In genomic region chr1:91541042-91541592, GRCm38 (mm10) we compare ENCODE assay signal across 8 mouse cellular contexts. TPM values are rescaled to one million over a fixed set of nuclear protein-coding genes. Genes with fewer than 3 reads are reported as not detected.
DNase-seq lines count a peak whose midpoint lies in the region; ATAC-seq and TF ChIP-seq lines count a peak whose summit lies in the region.

No protein-coding gene starts in this region.

- peaks cover 2 to 18% of the 10 kb centered on the region in 2 experiments for H3K36me3 ChIP-seq in CH12.LX (replicated peaks in 1 of 2; ENCODE audit: control insufficient read depth in 1 of 2, insufficient read depth in 1 of 2, low read length in 1 of 2)
- H3K36me3 ChIP-seq in heart, embryonic 14.5 days (ENCODE audit: control insufficient read depth, insufficient read depth, low read length): peaks cover 16% of the 10 kb centered on the region
- H3K36me3 ChIP-seq in liver, embryonic 13.5 days: peaks cover 21% of the 10 kb centered on the region
- no peaks in the 10 kb centered on the region; the same call in 1 of the 2 replicates for H3K36me3 ChIP-seq in spleen, adult 2 months (ENCODE audit: control insufficient read depth, insufficient read depth, low read length)

- H3K9me3 ChIP-seq in CH12.LX (replicated peaks; ENCODE audit: low read length): no peaks in the 10 kb centered on the region
- H3K9me3 ChIP-seq in heart, embryonic 14.5 days (ENCODE audit: control insufficient read depth, low read length): no peaks in the 10 kb centered on the region
- H3K9me3 ChIP-seq in liver, embryonic 13.5 days (replicated peaks): no peaks in the 10 kb centered on the region

- H3K79me2 ChIP-seq in CH12.LX (replicated peaks; ENCODE audit: control insufficient read depth, extremely low read depth, insufficient read depth, poor library complexity, severe bottlenecking): no peaks in the 10 kb centered on the region

- in situ Hi-C loops in CH12.LX (cut with MboI; ENCODE audit: low pct_ligation_motif_present, low pct_unique_long_range_greater_than_20kb, low sequenced_read_pairs): no loop called here

- H3K4me2 ChIP-seq in CH12.LX (ENCODE audit: insufficient read depth, low read depth, poor library complexity, severe bottlenecking): peak overlapping the region; percentile 86
- H3K4me2 ChIP-seq in heart, embryonic 14.5 days (ENCODE audit: low read length): peak overlapping the region; percentile 80
- H3K4me2 ChIP-seq in liver, embryonic 13.5 days: peak overlapping the region; percentile 96

- TF ChIP-seq POLR2A in CH12.LX (IDR thresholded peaks at IDR 0.05; ENCODE audit: low read depth, low read length): no peak
- TF ChIP-seq POLR2A in spleen, adult 2 months (IDR thresholded peaks at IDR 0.05; ENCODE audit: low read depth, low read length): no peak

- ATAC-seq in heart, embryonic 14.5 days (ENCODE audit: insufficient number of reproducible peaks, insufficient read depth, low FRiP score, low read depth): no peak; the same call in none of the 2 replicates
- no peak for ATAC-seq in liver, embryonic 13.5 days (ENCODE audit: low read depth)
- ATAC-seq in megakaryocyte-erythroid progenitor cell, adult 5-6 weeks (replicated peaks; ENCODE audit: low FRiP score, low TSS enrichment, poor library complexity, severe bottlenecking): no peak

- 11% methylated on average over 15 of the region's 15 CpGs for WGBS in heart, embryonic 14.5 days
- WGBS in liver, embryonic 13.5 days (ENCODE audit: insufficient replicate concordance): 12% methylated on average over 15 of the region's 15 CpGs
- 30% methylated on average over 15 of the region's 15 CpGs for WGBS in spleen, adult 2 months

- TF ChIP-seq EP300 in CH12.LX (IDR thresholded peaks at IDR 0.05; ENCODE audit: low read length): no peak

- dilution Hi-C loops in CH12.LX (cut with MboI; ENCODE audit: extremely low pct_ligation_motif_present, extremely low pct_unique_long_range_greater_than_20kb, low sequenced_read_pairs): no loop called here

- H3K27ac ChIP-seq in CH12.LX (ENCODE audit: insufficient read depth, low read depth): no peak overlapping the region
- H3K27ac ChIP-seq in heart, embryonic 14.5 days (replicated peaks in 1 of 2; ENCODE audit: control insufficient read depth in 1 of 2, insufficient read depth in 1 of 2, low read depth in 2 of 2, low read length in 2 of 2): peak overlapping the region in 1 of 2 experiments; percentile 49; a peak in 2 of 4 replicates
- peak overlapping the region; percentile 99 for H3K27ac ChIP-seq in liver, embryonic 13.5 days
- H3K27ac ChIP-seq in spleen, adult 2 months (ENCODE audit: insufficient read depth, low read length): peak overlapping the region; percentile 23; the same call in 1 of the 2 replicates

- H3K27me3 ChIP-seq in CH12.LX (replicated peaks): no peaks in the 10 kb centered on the region
- no peaks in the 10 kb centered on the region; the same call in none of the 2 replicates for H3K27me3 ChIP-seq in heart, embryonic 14.5 days (ENCODE audit: control insufficient read depth, insufficient read depth, low read length)
- H3K27me3 ChIP-seq in liver, embryonic 13.5 days: no peaks in the 10 kb centered on the region
- H3K27me3 ChIP-seq in spleen, adult 2 months (ENCODE audit: control insufficient read depth, insufficient read depth, low read length): no peaks in the 10 kb centered on the region

- peak overlapping the region; percentile 90 for H3K9ac ChIP-seq in CH12.LX (ENCODE audit: insufficient read depth, low read depth)
- peak overlapping the region; percentile 81 for H3K9ac ChIP-seq in heart, embryonic 14.5 days (ENCODE audit: low read length)
- peak overlapping the region; percentile 95 for H3K9ac ChIP-seq in liver, embryonic 13.5 days

- peak overlapping the region; percentile 76 to 96 (median 83) for H3K4me3 ChIP-seq in CH12.LX (replicated peaks in 1 of 3; ENCODE audit: low read depth in 2 of 3, low read length in 2 of 3, poor library complexity in 1 of 3)
- H3K4me3 ChIP-seq in heart, embryonic 14.5 days (ENCODE audit: control insufficient read depth in 1 of 2, insufficient read depth in 1 of 2, low read depth in 1 of 2, low read length in 2 of 2): peak overlapping the region; percentile 74 to 89
- H3K4me3 ChIP-seq in liver, embryonic 13.5 days (replicated peaks): peak overlapping the region; percentile 85
- H3K4me3 ChIP-seq in spleen, adult 2 months (ENCODE audit: extremely low read depth, insufficient read depth, insufficient read length): peak overlapping the region; percentile 78

- TF ChIP-seq RAD21 in CH12.LX (IDR thresholded peaks at IDR 0.05; ENCODE audit: low read depth, low read length): no peak

- DNase-seq in cerebellum, adult 18-20 months: peak; percentile 30 to 33
- no peak for DNase-seq in cerebellum, adult 9-10 months
- DNase-seq in CH12.LX (ENCODE audit: extremely low read depth): no peak
- peak; percentile 27 for DNase-seq in liver, embryonic 13.5 days
- peak in 1 of 2 experiments; percentile 9 for DNase-seq in spleen, adult 2 months (ENCODE audit: low read depth in 1 of 2, low spot score in 2 of 2)
- DNase-seq in T-cell, adult 2 months (ENCODE audit: low spot score): no peak

- no peak for TF ChIP-seq CTCF in CH12.LX (conservative IDR thresholded peaks at IDR 0.05 in 1 of 2, IDR thresholded peaks at IDR 0.05 in 1 of 2; ENCODE audit: low read depth in 2 of 2, low read length in 2 of 2)
- TF ChIP-seq CTCF in spleen, adult 2 months (IDR thresholded peaks at IDR 0.05; ENCODE audit: extremely low read depth, insufficient read depth, insufficient read length, insufficient replicate concordance): no peak

- H3K4me1 ChIP-seq in CH12.LX (ENCODE audit: control insufficient read depth in 1 of 2, insufficient read depth in 2 of 2): peaks cover 0 to 37% of the 10 kb centered on the region in 2 experiments; a peak in 3 of 4 replicates
- peaks cover 11 to 12% of the 10 kb centered on the region in 2 experiments for H3K4me1 ChIP-seq in heart, embryonic 14.5 days (ENCODE audit: control insufficient read depth in 2 of 2, insufficient read depth in 2 of 2, low read length in 2 of 2)
- peaks cover 86% of the 10 kb centered on the region for H3K4me1 ChIP-seq in liver, embryonic 13.5 days (replicated peaks)
- H3K4me1 ChIP-seq in spleen, adult 2 months (ENCODE audit: control insufficient read depth, insufficient read depth, insufficient read length): peaks cover 4% of the 10 kb centered on the region; the same call in 1 of the 2 replicates

TF ChIP-seq in CH12.LX, 34 proteins besides CTCF, POLR2A, EP300 and RAD21:
- TF ChIP-seq MEF2A (IDR thresholded peaks at IDR 0.05; ENCODE audit: borderline replicate concordance, low read depth, low read length): no peak
- TF ChIP-seq IRF4 (IDR thresholded peaks at IDR 0.05; ENCODE audit: low read depth, low read length): no peak
- TF ChIP-seq E2F4 (IDR thresholded peaks at IDR 0.05; ENCODE audit: insufficient replicate concordance, low read depth, low read length): no peak
- no peak for TF ChIP-seq MAX (IDR thresholded peaks at IDR 0.05; ENCODE audit: low read length)
- no peak for TF ChIP-seq KAT2A (IDR thresholded peaks at IDR 0.05; ENCODE audit: insufficient replicate concordance, low read length)
- no peak for TF ChIP-seq JUND (conservative IDR thresholded peaks at IDR 0.05; ENCODE audit: low read depth, low read length)
- no peak for TF ChIP-seq JUN (IDR thresholded peaks at IDR 0.05; ENCODE audit: insufficient read depth, low read depth, low read length)
- TF ChIP-seq BHLHE40 (IDR thresholded peaks at IDR 0.05; ENCODE audit: low read depth, low read length): no peak
- no peak for TF ChIP-seq MXI1 (IDR thresholded peaks at IDR 0.05; ENCODE audit: low read depth, low read length)
- TF ChIP-seq ELF1 (IDR thresholded peaks at IDR 0.05; ENCODE audit: low read depth, low read length): no peak

RNA-seq across cellular contexts. Expression of gene Asb1, which starts 0.8 kb away (rescaled TPM):
- 9.5 and 10.8 TPM in 2 replicates for total RNA-seq in CH12.LX (2012; rRNA removed)
- total RNA-seq in CH12.LX (2014; rRNA removed): 5.7 and 6.4 TPM in 2 replicates
- polyA plus RNA-seq in CH12.LX (2012; ENCODE audit: insufficient read length, low read depth): 6.1 and 6.9 TPM in 2 replicates
- polyA plus RNA-seq in heart, embryonic 14.5 days (2014; fragmentation: Nextera tagmentation; extraction: Ambion mirVana): 5.7 and 7.5 TPM in 2 replicates
- 12.3 and 13.8 TPM in 2 replicates for polyA plus RNA-seq in liver, embryonic 13.5 days (2015; fragmentation: Nextera tagmentation; extraction: Ambion mirVana)
- polyA plus RNA-seq in spleen, adult 2 months (2012; rRNA removed): 9.8 and 15.9 TPM in 2 replicates
- 10.9 and 11.9 TPM in 2 replicates for total RNA-seq in megakaryocyte-erythroid progenitor cell, adult 5-6 weeks (2014; fragmentation: Nextera tagmentation)
- 13.1 and 20.5 TPM in 2 replicates for total RNA-seq in megakaryocyte-erythroid progenitor cell, adult 5-6 weeks (2017)

RNA-seq across cellular contexts. Expression of gene Traf3ip1, which starts 46.7 kb away (rescaled TPM):
- total RNA-seq in CH12.LX (2012; rRNA removed) (5.0 and 5.5 TPM in 2 replicates), CH12.LX (2014; rRNA removed) (5.1 and 5.9 TPM in 2 replicates)
- 7.5 and 10.0 TPM in 2 replicates for polyA plus RNA-seq in CH12.LX (2012; ENCODE audit: insufficient read length, low read depth)
- polyA plus RNA-seq in heart, embryonic 14.5 days (2014; fragmentation: Nextera tagmentation; extraction: Ambion mirVana): 3.3 and 3.4 TPM in 2 replicates
- 2.5 and 2.6 TPM in 2 replicates for polyA plus RNA-seq in liver, embryonic 13.5 days (2015; fragmentation: Nextera tagmentation; extraction: Ambion mirVana)
- 3.7 and 3.9 TPM in 2 replicates for polyA plus RNA-seq in spleen, adult 2 months (2012; rRNA removed)
- total RNA-seq in megakaryocyte-erythroid progenitor cell, adult 5-6 weeks (2014; fragmentation: Nextera tagmentation): 7.0 and 12.1 TPM in 2 replicates
- total RNA-seq in megakaryocyte-erythroid progenitor cell, adult 5-6 weeks (2017): 7.1 and 10.1 TPM in 2 replicates

Comparison
In these comparisons a context has a peak if more than half of its experiments do, and no peak if none do; other contexts are left out.
1. DNase-seq: peak in cerebellum, adult 18-20 months (2 of 2) and liver, embryonic 13.5 days (single experiment); none in cerebellum, adult 9-10 months (single experiment), CH12.LX (single experiment) and T-cell, adult 2 months (single experiment).
2. Peak in every context shown above with its lines, with median percentiles within 50 percentile points of each other: H3K4me2 ChIP-seq, H3K4me3 ChIP-seq and H3K9ac ChIP-seq.